Mouse (Mus musculus) macrophage (primary cell): ENCODE data around the gene Mylk. TPM values are rescaled to one million over a fixed set of nuclear protein-coding genes. Genes with fewer than 3 reads are reported as not detected.

Experiments used
- H3K27ac ChIP-seq: fragments of 350-480 bp; formaldehyde crosslinking; 2 replicates; pipeline ENCODE4 v1.9.0; 2021
- H3K36me3 ChIP-seq: fragments of 350-480 bp; formaldehyde crosslinking; 2 replicates; pipeline ENCODE4 v1.9.0; 2021; ENCODE audit errors: inconsistent target
- H3K4me3 ChIP-seq: fragments of 350-480 bp; formaldehyde crosslinking; 2 replicates; pipeline ENCODE4 v1.9.0; 2021; ENCODE audit errors: inconsistent target
- H3K79me2 ChIP-seq: fragments of 350-480 bp; formaldehyde crosslinking; 2 replicates; pipeline ENCODE4 v1.9.0; 2021; ENCODE audit errors: inconsistent target
- WGBS: methylation state at CpG from one replicate; pipeline ENCODE4 v1.1.7; 2026; ENCODE audit warnings: inconsistent platforms; ENCODE audit not compliant: missing documents; 5-methylcytosine and 5-hydroxymethylcytosine counted together
- polyA plus RNA-seq: library from polyadenylated mRNA; stranded (reverse); fragments of 250-400 nt; gene quantifications from 3 replicates; pipeline ENCODE4 v1.2.4, GENCODE M21; 2018; ENCODE audit warnings: inconsistent platforms

Mylk gene
- polyA plus RNA-seq, 1 experiment from 2014 or later: 0.22 TPM

DNA sequence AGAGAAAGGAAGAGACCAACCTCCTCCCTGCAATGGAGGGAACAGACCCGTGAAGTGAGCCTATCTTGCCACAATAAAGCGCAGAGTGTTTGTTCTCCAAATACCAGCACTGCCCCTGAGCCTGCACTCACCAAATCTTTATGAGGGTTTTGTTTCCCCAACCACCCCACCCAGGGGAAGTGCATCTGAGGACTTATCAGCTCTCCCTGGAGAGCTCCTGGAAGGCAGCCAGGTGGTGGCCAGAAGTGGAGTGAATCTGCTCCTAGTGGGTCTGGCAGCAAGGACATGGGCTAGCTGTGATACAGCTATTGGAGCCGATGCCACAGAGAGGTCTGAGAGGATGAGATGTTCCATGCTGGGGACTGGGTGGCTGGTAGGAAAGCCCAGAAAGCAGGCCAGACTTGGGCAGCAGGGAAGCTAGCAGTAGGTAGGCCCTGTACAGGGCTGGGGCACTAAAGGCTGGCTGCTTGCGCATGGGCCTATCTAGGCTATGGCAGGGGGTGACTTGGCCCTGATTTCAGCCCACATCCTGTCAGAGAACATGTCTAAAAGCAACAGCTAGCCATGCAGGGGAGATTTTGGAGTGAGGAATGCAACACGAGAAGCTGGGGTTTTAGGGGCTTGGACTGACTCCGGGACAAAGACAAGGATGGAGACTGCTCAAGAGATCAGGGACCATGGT is 180.1 kb downstream of the Mylk start:
- H3K36me3 ChIP-seq: no peaks in the 10 kb centered on the region
- no peak overlapping the region for H3K4me3 ChIP-seq
- WGBS: 49% methylated on average over 6 of the region's 6 CpGs
- no peak overlapping the region for H3K27ac ChIP-seq
- H3K79me2 ChIP-seq: no peaks in the 10 kb centered on the region

DNA sequence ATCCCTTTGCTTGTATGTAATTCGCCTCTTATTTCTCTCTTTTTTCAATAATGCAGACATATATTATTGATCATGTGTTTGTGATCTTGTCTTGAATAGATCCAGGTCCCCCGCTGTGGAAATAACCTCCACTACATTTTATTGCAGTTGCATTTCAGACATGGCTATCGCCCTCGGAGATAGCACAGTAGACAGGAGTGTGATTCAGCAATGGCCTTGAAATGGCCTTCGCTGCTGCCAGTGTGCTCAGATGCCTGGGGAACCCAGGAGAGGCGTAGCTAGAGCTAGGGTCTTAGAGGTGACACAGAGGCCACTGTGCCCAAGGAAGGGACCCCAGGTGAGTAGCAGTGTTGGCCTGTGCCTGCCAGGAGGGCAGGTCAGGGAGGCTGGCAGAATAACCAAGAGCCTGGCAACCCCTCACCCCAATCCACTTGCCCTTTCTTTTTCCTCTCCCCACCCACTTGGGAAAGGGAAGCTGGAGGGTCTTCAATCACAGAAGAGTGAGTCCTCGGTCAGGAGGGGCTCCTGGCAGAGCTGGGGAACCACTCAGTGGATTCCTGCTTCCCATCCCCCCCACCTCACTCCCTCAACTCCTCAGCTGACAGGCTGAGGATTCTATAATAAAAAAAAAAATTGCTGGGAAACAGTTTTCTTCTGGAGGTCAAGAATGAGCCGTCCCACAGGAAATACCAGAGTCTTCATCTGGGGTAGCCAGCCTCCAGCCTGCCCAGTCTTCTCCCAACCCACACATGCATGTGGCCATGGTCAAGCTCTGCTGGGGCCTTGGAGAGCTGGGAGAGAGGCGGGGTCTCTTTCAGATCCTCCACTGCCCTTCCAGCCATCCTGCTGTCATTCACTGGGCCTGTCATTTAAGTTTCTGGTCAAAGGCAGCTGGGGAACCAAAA is 181.8 kb downstream of the Mylk start:
- WGBS: 90% methylated on average over 9 of the region's 9 CpGs
- Histone ChIP-seq H3K27ac (no peak overlapping the region), H3K36me3 (no peaks in the 10 kb centered on the region), H3K4me3 (no peak overlapping the region), H3K79me2 (no peaks in the 10 kb centered on the region)

DNA sequence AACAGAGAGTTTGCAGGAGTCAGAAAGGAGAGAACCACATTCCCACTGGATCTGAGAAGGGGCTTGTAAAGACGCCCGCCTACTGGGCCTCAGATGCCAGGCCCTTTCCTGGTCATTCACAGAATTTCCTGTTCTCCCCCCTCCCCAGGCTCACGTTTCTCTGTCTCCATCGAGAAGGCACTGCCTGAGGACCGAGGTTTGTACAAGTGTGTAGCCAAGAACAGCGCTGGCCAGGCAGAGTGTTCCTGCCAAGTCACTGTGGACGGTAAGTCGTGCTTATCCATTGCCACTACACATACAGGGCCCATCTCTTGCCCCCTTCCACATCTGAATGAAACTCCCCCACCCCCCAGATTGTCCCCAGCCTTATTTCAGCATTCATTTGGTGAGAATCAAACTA is 184.7 kb downstream of the Mylk start:
- Histone ChIP-seq H3K79me2 (no peaks in the 10 kb centered on the region), H3K4me3 (no peak overlapping the region), H3K36me3 (no peaks in the 10 kb centered on the region), H3K27ac (no peak overlapping the region)
- WGBS: 59% methylated on average over 8 of the region's 8 CpGs

DNA sequence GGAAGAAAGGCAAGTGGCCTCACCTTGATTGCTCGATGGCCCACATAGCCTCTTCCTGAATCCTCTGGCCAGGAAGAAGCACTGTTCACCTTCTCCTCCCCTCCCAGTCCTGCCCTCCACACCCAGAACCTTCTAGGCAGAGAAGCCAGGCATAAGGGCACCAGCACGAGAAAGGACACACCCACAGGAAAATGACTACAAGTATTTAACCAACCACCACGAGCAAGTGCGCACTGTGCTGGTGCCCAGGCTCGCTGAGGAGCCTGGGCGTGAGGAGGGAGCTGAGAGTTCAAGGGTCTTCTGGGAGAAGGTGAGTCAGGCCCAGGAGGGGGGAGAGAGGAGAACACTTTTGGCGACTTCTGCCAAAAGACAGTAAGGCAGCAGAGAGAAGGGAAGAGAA is 185.1 kb downstream of the Mylk start:
- Histone ChIP-seq H3K36me3 (no peaks in the 10 kb centered on the region), H3K79me2 (no peaks in the 10 kb centered on the region), H3K4me3 (no peak overlapping the region), H3K27ac (no peak overlapping the region)
- 12% methylated on average over 7 of the region's 7 CpGs for whole genome bisulfite sequencing

DNA sequence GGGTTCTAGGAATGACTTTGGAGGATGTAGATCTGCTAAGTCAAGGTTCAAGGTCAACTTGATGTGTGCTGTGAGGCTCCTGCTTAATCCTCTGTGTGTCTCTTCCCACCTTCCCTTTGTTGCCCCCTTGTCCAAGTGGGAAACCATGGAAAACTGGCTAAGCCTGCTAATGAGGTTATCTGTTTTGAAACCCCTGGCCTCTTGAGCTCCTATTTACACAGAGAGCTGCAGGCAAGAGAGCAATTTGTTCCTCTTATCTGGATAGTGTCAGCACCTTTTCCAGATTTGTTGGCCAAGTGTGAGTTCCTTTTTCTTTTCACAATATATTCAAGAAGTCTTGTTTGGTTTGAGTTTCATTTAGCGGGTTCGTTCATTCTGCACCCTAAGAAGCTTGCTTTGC is 186.3 kb downstream of the Mylk start:
- H3K36me3 ChIP-seq: no peaks in the 10 kb centered on the region
- no peak overlapping the region for H3K4me3 ChIP-seq

DNA sequence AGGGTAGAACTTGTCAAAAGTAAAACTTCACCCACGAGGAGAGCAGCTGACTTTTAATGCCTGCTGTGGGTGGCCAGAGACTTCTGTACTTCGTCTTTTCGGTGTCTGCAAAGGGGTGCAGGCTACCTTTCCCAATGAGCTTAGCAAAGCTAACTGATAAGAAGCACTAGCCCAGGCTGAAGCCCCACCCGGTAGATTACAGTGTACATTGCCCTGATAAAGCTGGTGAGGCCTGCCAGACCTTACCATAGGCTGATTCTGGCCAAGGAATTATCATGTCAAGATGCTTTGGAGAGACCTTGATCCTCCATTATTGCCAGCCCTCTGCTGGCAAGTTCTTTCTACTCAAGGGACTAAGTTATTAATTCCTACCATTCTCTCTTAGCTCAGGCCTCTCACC is 188.2 kb downstream of the Mylk start:
- H3K27ac ChIP-seq: no peak overlapping the region
- 74% methylated on average over 4 of the region's 4 CpGs for WGBS
- no peaks in the 10 kb centered on the region for H3K79me2 ChIP-seq
- H3K4me3 ChIP-seq: no peak overlapping the region
- no peaks in the 10 kb centered on the region for H3K36me3 ChIP-seq

More for the DNA sequence above, 186.3 kb downstream of the Mylk start:
- Histone ChIP-seq H3K79me2 (no peaks in the 10 kb centered on the region), H3K27ac (no peak overlapping the region)
- WGBS: 8% methylated on average over 2 of the region's 2 CpGs

DNA sequence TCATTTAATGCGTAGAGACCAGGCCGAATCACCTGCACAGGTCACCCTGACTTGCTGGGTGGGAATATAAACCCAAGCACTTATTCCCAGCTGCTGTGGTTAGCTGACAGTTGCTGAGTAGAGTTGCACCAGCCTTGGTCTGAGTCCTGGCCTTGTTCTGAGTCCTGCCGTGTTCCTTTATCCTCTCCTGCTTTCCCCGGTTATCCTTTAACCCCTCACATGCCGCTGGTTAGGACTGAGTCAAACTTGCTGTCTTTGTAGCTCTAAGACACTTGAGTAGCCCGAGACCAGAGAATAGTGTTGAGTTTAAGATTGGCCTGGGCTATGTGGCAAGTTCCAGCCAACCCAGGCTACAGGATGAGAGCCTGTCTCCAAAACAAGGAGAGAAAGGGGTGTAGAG is 189.5 kb downstream of the Mylk start:
- Histone ChIP-seq H3K36me3 (no peaks in the 10 kb centered on the region), H3K79me2 (no peaks in the 10 kb centered on the region), H3K27ac (no peak overlapping the region), H3K4me3 (no peak overlapping the region)
- 89% methylated on average over 6 of the region's 6 CpGs for WGBS

DNA sequence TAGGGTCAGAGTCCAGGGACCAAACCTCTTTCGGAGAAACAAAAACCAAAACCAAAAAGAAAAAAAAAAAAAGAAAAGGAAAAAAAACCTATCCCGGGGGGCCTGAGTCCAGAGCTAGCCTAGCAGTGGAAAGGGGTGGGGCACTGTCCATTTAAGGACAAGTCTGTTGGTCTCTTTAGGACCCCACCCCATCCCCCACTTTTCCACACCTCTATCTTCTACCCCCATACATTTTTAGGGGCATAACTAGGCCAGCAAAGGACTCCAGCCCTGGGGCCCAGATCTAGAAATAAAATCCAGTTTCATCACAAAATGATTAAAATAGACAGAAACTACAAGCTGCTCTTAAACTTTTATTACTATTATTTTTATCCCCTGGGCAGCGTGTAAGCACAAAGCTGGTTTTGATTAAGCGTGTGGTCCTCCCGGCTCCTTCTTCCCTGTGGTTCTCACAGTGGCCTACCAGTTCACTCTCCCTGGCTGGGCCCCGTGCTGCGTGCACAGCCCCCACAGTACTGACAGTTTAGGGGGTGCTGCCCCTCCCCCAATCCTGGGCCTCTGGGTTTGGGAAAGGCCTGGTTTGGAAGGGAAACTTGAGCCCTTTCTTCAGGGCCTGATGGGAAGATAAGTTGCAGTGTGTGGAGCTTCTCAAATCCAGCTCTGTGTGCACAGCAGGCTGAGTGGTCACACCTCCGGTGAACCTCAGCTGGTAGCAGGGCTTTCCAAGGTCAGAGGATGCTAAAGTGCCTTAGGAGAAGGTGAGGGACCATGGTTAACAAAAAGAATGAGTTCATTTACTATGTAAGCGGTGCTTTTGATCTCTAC is 190.7 kb downstream of the Mylk start:
- Histone ChIP-seq H3K27ac (no peak overlapping the region), H3K79me2 (no peaks in the 10 kb centered on the region), H3K36me3 (no peaks in the 10 kb centered on the region), H3K4me3 (no peak overlapping the region)
- WGBS: 88% methylated on average over 9 of the region's 9 CpGs

DNA sequence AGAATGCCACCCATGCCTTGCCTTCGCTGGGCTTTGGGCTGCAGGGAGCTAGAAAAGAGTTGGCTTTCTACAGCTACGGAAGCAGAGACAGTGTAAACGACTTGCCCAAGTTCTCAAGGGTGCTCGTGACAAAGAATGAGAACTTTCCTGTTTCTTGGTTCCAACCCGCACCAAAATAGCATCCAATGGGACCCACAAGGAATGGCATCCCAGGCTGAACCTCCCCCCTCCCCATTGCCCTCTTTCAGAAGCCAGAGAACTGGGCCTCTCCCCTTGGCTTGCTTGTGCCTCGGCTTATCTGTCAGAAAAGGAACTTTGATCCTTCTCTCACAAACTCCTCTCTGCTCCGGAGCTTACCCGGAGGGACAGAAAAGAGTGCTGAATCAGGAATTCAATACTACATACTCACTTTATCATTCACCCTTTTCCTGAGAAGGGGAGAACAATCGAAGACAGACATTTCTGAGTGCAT is 191.4 kb downstream of the Mylk start:
- WGBS: 90% methylated on average over 9 of the region's 9 CpGs
- H3K4me3 ChIP-seq: no peak overlapping the region
- H3K79me2 ChIP-seq: no peaks in the 10 kb centered on the region
- H3K36me3 ChIP-seq: no peaks in the 10 kb centered on the region
- no peak overlapping the region for H3K27ac ChIP-seq

DNA sequence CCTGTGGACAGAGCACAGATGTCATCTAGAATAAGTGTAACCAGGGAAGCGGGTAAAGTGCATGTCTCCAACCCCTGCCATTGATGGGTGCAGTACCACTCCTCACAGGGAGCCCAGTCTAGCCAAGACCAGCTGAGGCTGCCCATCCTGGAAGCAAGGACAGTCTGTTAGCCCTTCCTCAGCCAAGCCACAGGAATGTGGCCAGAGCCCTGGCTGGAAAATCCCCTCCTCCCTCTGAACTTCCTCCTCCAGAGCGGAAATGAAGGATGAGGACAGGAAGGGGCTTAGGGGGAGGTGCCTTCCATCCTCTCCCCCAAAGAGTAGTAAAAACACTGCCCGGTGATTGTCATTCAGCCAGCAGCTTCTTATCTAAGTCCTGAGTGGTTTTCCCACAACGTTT is 192.6 kb downstream of the Mylk start:
- Histone ChIP-seq H3K4me3 (no peak overlapping the region), H3K27ac (no peak overlapping the region), H3K79me2 (no peaks in the 10 kb centered on the region), H3K36me3 (no peaks in the 10 kb centered on the region)
- 33% methylated on average over 4 of the region's 4 CpGs for WGBS

DNA sequence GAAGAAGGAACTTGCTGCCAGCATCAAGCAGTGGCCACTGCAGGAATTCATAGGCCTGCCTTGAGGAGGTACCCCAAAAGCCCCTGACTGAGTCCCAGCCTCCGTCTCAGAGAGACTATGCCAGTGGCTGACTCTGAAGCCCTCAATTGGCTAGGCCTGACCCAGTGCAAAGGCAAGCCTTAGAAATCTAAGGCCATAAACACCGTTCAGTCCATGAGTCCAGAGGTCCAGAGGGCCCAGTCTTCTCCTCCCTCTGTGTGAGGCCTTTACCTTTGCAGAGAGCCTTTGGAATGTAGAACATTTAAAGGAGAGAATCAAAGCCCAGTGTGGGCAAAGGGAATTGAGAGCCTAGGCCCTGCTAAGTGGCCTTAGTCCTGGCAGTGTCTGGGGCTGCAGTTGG is 193.2 kb downstream of the Mylk start:
- WGBS: 93% methylated on average over 2 of the region's 2 CpGs
- Histone ChIP-seq H3K27ac (no peak overlapping the region), H3K79me2 (no peaks in the 10 kb centered on the region), H3K4me3 (no peak overlapping the region), H3K36me3 (no peaks in the 10 kb centered on the region)

DNA sequence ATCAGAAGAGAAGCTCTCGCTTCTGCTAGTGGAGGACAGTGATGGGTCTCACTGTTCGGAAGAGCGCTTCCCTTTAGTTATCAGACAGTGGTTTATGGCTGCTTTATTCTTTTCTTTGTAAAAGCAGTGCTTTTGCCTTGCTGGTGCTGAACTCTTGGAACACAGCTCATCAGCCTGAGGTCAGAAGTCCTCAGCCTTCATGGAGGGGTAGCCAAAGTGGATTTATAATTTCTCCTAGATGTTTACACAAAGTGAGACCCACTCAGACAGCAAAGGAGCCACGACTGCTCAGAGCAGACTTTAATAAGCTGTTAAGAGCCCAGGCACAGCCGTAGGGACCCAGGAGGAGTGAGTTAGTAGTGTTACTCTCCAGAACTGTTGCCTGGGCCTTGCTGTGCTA is 194.9 kb downstream of the Mylk start:
- Histone ChIP-seq H3K36me3 (no peaks in the 10 kb centered on the region), H3K4me3 (no peak overlapping the region), H3K79me2 (no peaks in the 10 kb centered on the region), H3K27ac (no peak overlapping the region)
- WGBS: 88% methylated on average over 5 of the region's 5 CpGs

DNA sequence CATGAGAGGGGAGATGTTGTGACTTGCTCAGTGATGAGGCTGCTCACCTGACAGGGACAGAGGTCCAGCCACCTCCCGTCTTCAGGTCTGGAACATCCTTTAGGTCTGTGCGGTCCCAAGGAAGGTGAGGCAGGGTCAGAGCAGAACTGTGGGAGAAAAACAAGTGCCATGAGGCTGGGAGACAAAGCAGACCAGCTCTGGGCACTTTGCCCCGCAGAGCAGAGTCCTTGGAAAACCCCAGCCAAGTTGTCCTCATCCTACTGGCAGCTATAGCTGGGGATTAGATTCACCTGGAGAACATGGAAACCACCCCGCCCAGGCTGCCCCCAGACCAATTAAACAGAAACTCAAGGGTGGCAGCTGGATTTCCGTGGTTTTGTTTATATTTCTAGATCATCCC is 195.4 kb downstream of the Mylk start:
- H3K4me3 ChIP-seq: no peak overlapping the region
- WGBS: 83% methylated on average over 5 of the region's 5 CpGs
- no peak overlapping the region for H3K27ac ChIP-seq
- no peaks in the 10 kb centered on the region for H3K36me3 ChIP-seq
- H3K79me2 ChIP-seq: no peaks in the 10 kb centered on the region

DNA sequence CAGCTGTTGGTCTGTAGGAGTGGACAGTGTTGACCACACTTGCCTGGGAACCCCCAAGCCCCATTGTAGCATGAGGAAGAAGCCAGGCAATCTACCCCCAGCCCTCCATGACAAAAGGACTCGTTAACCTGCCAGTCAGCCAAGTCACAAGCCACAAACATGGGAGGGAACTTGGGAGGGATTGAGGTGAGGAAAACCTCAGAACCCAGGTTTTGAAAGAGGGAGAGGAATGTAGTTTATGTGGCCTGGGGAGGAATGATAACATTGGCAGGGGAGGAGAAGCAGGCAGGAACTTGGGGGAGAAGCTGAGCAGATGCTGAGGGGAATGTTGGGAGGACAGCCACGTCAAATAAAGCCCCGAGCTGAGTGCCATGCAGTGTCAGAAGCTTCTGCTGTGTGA is 196.9 kb downstream of the Mylk start:
- WGBS: 6% methylated on average over 3 of the region's 3 CpGs
- no peaks in the 10 kb centered on the region for H3K79me2 ChIP-seq
- no peak overlapping the region for H3K4me3 ChIP-seq
- no peaks in the 10 kb centered on the region for H3K36me3 ChIP-seq
- no peak overlapping the region for H3K27ac ChIP-seq

DNA sequence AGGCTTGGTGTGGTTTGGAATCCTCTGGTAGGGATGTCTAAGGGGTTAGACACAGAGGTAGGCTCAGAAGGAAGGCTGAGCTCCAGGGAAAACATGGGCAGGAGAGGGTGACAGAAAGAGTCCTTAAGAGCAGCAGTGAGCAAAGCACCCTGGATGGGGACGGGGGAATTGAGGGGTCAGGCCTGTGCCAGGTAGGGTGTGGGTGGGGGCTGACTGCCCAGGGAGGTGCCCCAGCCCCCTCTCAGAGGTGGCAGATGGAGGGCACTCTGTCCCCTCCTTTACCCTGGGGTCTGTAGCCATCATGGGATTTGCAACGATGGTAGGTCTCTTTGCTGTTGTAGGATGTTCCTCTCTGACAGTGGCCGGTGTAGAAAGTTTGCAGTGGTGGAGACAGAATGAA is 201.3 kb downstream of the Mylk start:
- WGBS: 97% methylated on average over 3 of the region's 3 CpGs
- Histone ChIP-seq H3K36me3 (no peaks in the 10 kb centered on the region), H3K27ac (no peak overlapping the region)

More for the DNA sequence above, 201.3 kb downstream of the Mylk start:
- Histone ChIP-seq H3K79me2 (no peaks in the 10 kb centered on the region), H3K4me3 (no peak overlapping the region)
